Comparison of ENCODE assay signal across 8 mouse cellular contexts in genomic region chr7:142660651-142660945, GRCm38 (mm10). TPM values are rescaled to one million over a fixed set of nuclear protein-coding genes. Genes with fewer than 3 reads are reported as not detected.
DNase-seq lines count a peak whose midpoint lies in the region; ATAC-seq and TF ChIP-seq lines count a peak whose summit lies in the region.

No protein-coding gene starts in this region.

- no peaks in the 10 kb centered on the region for H3K36me3 ChIP-seq in lung, postnatal 0 days (ENCODE audit: insufficient read depth, low read length)
- no peaks in the 10 kb centered on the region for H3K36me3 ChIP-seq in forebrain, embryonic 14.5 days (ENCODE audit: control insufficient read depth, insufficient read depth, low read length)
- H3K36me3 ChIP-seq in limb, embryonic 13.5 days = peaks cover 4% of the 10 kb centered on the region
- no peaks in the 10 kb centered on the region for H3K36me3 ChIP-seq in small intestine, adult 2 months (ENCODE audit: control insufficient read depth, insufficient read depth, low read length)

- no peak overlapping the region for H3K27ac ChIP-seq in lung, postnatal 0 days (ENCODE audit: low read length)
- no peak overlapping the region for H3K27ac ChIP-seq in forebrain, embryonic 14.5 days (ENCODE audit: low read depth, low read length)
- peak overlapping the region; percentile 98 for H3K27ac ChIP-seq in limb, embryonic 13.5 days
- no peak overlapping the region for H3K27ac ChIP-seq in small intestine, adult 2 months (ENCODE audit: insufficient read depth, low read depth, low read length)
- H3K27ac ChIP-seq in cerebellum, adult 2 months (ENCODE audit: insufficient read depth, low read length) = no peak overlapping the region

- H3K4me3 ChIP-seq in lung, postnatal 0 days (ENCODE audit: low read depth, low read length) = peak overlapping the region; percentile 30; the same call in 1 of the 2 replicates
- H3K4me3 ChIP-seq in forebrain, embryonic 14.5 days (ENCODE audit: low read depth, low read length) = peak overlapping the region; percentile 15
- peak overlapping the region; percentile 68 for H3K4me3 ChIP-seq in limb, embryonic 13.5 days
- peak overlapping the region; percentile 46 for H3K4me3 ChIP-seq in small intestine, adult 2 months (ENCODE audit: low read depth, low read length)
- no peak overlapping the region for H3K4me3 ChIP-seq in cerebellum, adult 2 months (replicated peaks; ENCODE audit: insufficient read depth, low read depth, low read length)

- no peak overlapping the region for H3K9ac ChIP-seq in lung, postnatal 0 days (replicated peaks; ENCODE audit: low read depth)
- H3K9ac ChIP-seq in forebrain, embryonic 14.5 days (ENCODE audit: low read length) = no peak overlapping the region
- H3K9ac ChIP-seq in limb, embryonic 13.5 days = peak overlapping the region; percentile 97

- H3K9me3 ChIP-seq in lung, postnatal 0 days (ENCODE audit: low read length) = no peaks in the 10 kb centered on the region
- no peaks in the 10 kb centered on the region for H3K9me3 ChIP-seq in forebrain, embryonic 14.5 days (replicated peaks; ENCODE audit: control insufficient read depth, low read length)
- H3K9me3 ChIP-seq in limb, embryonic 13.5 days = no peaks in the 10 kb centered on the region

- peak overlapping the region; percentile 78 for H3K4me2 ChIP-seq in lung, postnatal 0 days (replicated peaks; ENCODE audit: low read depth, low read length)
- peak overlapping the region; percentile 33; the same call in 1 of the 2 replicates for H3K4me2 ChIP-seq in forebrain, embryonic 14.5 days (ENCODE audit: low read length)
- peak overlapping the region; percentile 73 for H3K4me2 ChIP-seq in limb, embryonic 13.5 days (replicated peaks)

- no peak for TF ChIP-seq CTCF in lung, postnatal 0 days (IDR thresholded peaks at IDR 0.05)
- no peak for TF ChIP-seq CTCF in small intestine, adult 2 months (IDR thresholded peaks at IDR 0.05; ENCODE audit: extremely low read depth, insufficient read length, insufficient replicate concordance, low read depth, low read length)
- no peak for TF ChIP-seq CTCF in cerebellum, adult 2 months (IDR thresholded peaks at IDR 0.05; ENCODE audit: borderline replicate concordance, insufficient read depth, low read depth, low read length)

- WGBS in lung, postnatal 0 days = 2% methylated on average over 29 of the region's 29 CpGs
- 0% methylated on average over 29 of the region's 29 CpGs for WGBS in forebrain, embryonic 14.5 days
- under 1% methylated on average over 29 of the region's 29 CpGs for WGBS in limb, embryonic 13.5 days
- under 1% methylated on average over 29 of the region's 29 CpGs for WGBS in small intestine, adult 2 months
- WGBS in cerebellum, adult 2 months = 2% methylated on average over 29 of the region's 29 CpGs

- DNase-seq in lung, postnatal 0 days (ENCODE audit: low spot score) = peak; percentile 13
- DNase-seq in lung, adult 18-20 months = no peak
- no peak for DNase-seq in forebrain, embryonic 14.5 days (ENCODE audit: low spot score)
- no peak for DNase-seq in cerebellum, adult 2 months
- no peak for DNase-seq in left cerebral cortex, adult 9 months (ENCODE audit: low spot score in 2 of 2)
- no peak for DNase-seq in right cerebral cortex, postnatal 25 days

- H3K27me3 ChIP-seq in lung, postnatal 0 days (replicated peaks; ENCODE audit: insufficient read depth, low read length) = peaks cover 80% of the 10 kb centered on the region
- peaks cover 99% of the 10 kb centered on the region for H3K27me3 ChIP-seq in forebrain, embryonic 14.5 days (replicated peaks; ENCODE audit: control insufficient read depth, insufficient read depth, low read length)
- peaks cover 86% of the 10 kb centered on the region for H3K27me3 ChIP-seq in limb, embryonic 13.5 days
- H3K27me3 ChIP-seq in small intestine, adult 2 months (ENCODE audit: control insufficient read depth, insufficient read depth, low read length) = peaks cover 83% of the 10 kb centered on the region
- H3K27me3 ChIP-seq in cerebellum, adult 2 months (ENCODE audit: control insufficient read depth, insufficient read depth, low read length) = peaks cover 8% of the 10 kb centered on the region; the same call in 1 of the 2 replicates

- TF ChIP-seq EP300 in lung, postnatal 0 days (IDR thresholded peaks at IDR 0.05) = no peak

- TF ChIP-seq POLR2A in small intestine, adult 2 months (IDR thresholded peaks at IDR 0.05; ENCODE audit: low read depth, low read length) = no peak
- no peak for TF ChIP-seq POLR2A in cerebellum, adult 2 months (IDR thresholded peaks at IDR 0.05; ENCODE audit: borderline replicate concordance, insufficient read depth, low read length)

- ATAC-seq in lung, postnatal 0 days = no peak
- ATAC-seq in forebrain, embryonic 14.5 days = no peak
- no peak for ATAC-seq in limb, embryonic 13.5 days (ENCODE audit: low FRiP score, low read depth)

- H3K4me1 ChIP-seq in lung, postnatal 0 days (ENCODE audit: insufficient read depth, low read depth, low read length) = no peaks in the 10 kb centered on the region; the same call in 1 of the 2 replicates
- peaks cover 4% of the 10 kb centered on the region for H3K4me1 ChIP-seq in forebrain, embryonic 14.5 days (ENCODE audit: control insufficient read depth, insufficient read depth, low read length)
- peaks cover 32% of the 10 kb centered on the region for H3K4me1 ChIP-seq in limb, embryonic 13.5 days
- H3K4me1 ChIP-seq in small intestine, adult 2 months (ENCODE audit: control insufficient read depth, insufficient read depth, insufficient read length, low read length) = peaks cover 3% of the 10 kb centered on the region
- H3K4me1 ChIP-seq in cerebellum, adult 2 months (ENCODE audit: control insufficient read depth, insufficient read depth, low read length) = no peaks in the 10 kb centered on the region; the same call in 1 of the 2 replicates

RNA-seq across cellular contexts. Expression of gene Igf2, which starts 6.0 kb away (rescaled TPM):
- 131 and 135 TPM in 2 replicates for polyA plus RNA-seq in lung, postnatal 0 days (2015; fragmentation: Nextera tagmentation; extraction: Ambion mirVana)
- 74.0 and 89.8 TPM in 2 replicates for polyA plus RNA-seq in forebrain, embryonic 14.5 days (2014; fragmentation: Nextera tagmentation; extraction: Ambion mirVana)
- polyA plus RNA-seq in limb, embryonic 13.5 days (2015; fragmentation: Nextera tagmentation; extraction: Ambion mirVana) = 1,260 and 1,271 TPM in 2 replicates
- 9.0 and 71.0 TPM in 2 replicates for polyA plus RNA-seq in small intestine, adult 2 months (2012; rRNA removed)
- polyA plus RNA-seq in cerebellum, adult 2 months (2012; rRNA removed) = 67.2 and 99.9 TPM in 2 replicates

RNA-seq across cellular contexts. Expression of gene Gm49394, which starts 9.1 kb away (rescaled TPM):
- polyA plus RNA-seq in lung, postnatal 0 days (2015; fragmentation: Nextera tagmentation; extraction: Ambion mirVana) = not detected in 2 replicates
- polyA plus RNA-seq in forebrain, embryonic 14.5 days (2014; fragmentation: Nextera tagmentation; extraction: Ambion mirVana) = not detected in 2 replicates
- 0.23 TPM in 1 of 2 replicates, not detected in the other for polyA plus RNA-seq in limb, embryonic 13.5 days (2015; fragmentation: Nextera tagmentation; extraction: Ambion mirVana)
- polyA plus RNA-seq in small intestine, adult 2 months (2012; rRNA removed) = 0.30 TPM in 1 of 2 replicates, not detected in the other
- 0.02 TPM in 1 of 2 replicates, not detected in the other for polyA plus RNA-seq in cerebellum, adult 2 months (2012; rRNA removed)
